Mouse (Mus musculus): Measurements from ENCODE around the gene Gm20807. TPM values are rescaled to one million over a fixed set of nuclear protein-coding genes. Genes with fewer than 3 reads are reported as not detected.
"Not testable (repeated sequence)": the region's sequence is repeated elsewhere in the genome, so short reads cannot be mapped to it uniquely, and the experiment has no call there.

Gene Gm20807
- polyA plus RNA-seq (2012), result not detected in 2 replicates

DNA sequence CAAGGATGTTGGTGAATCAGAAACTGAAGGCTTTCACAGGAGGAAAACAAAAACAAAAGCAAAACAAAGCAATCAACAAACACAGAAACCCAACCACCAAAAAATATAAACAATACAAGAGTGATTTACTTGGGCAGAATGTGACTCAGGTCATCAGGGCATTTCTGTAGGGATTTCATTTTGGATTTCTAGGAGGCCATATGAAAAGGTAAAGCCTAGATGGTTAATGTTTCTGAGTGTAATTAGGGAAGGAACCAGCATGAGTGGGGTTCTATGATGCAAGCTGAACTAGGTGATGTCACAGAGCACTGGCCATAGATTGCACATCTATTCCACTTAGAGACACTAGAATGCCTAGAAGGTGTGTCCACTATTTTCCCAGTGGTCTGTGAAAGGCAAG lies at the start of gene Gm20807:
TSS of gene Gm20807 (plus strand) at position 301 of the 400 bp plus-strand sequence.
- H3K27me3 ChIP-seq (ENCODE audit: control insufficient read depth); H3K4me1 ChIP-seq (ENCODE audit: control insufficient read depth); H3K36me3 ChIP-seq (ENCODE audit: control insufficient read depth); H3K9me3 ChIP-seq (ENCODE audit: control insufficient read depth, low read length); H3K4me3 ChIP-seq (replicated peaks): not testable (repeated sequence)

Other genes starting within 250 kb of the Gm20807 start
- gene Gm21891, start 90.6 kb downstream of the Gm20807 start, polyA plus RNA-seq (2012), result not detected in 2 replicates
- not detected in 2 replicates for gene Gm21425, start 119.1 kb downstream of the Gm20807 start, polyA plus RNA-seq (2012)
- not detected in 2 replicates for gene Gm21828, start 181.0 kb downstream of the Gm20807 start, polyA plus RNA-seq (2012)
- gene Gm21440, start 209.5 kb downstream of the Gm20807 start, polyA plus RNA-seq (2012), result not detected in 2 replicates
- gene Gm21454, start 209.6 kb downstream of the Gm20807 start, polyA plus RNA-seq (2012), result not detected in 2 replicates